Mouse (Mus musculus) midbrain, embryonic 11.5 days (tissue): ENCODE results near the gene Btbd18. TPM values are rescaled to one million over a fixed set of nuclear protein-coding genes. Genes with fewer than 3 reads are reported as not detected.
A peak's percentile ranks its signal among the peaks of the same experiment; 100 is the strongest.

Experiments used
- ATAC-seq: fragments of 200-750 bp; cut with Nextera tagmentation; 2 replicates; pipeline ENCODE4 v1.8.0; 2017; ENCODE audit warnings: moderate TSS enrichment, moderate library complexity; ENCODE audit not compliant: low FRiP score
- DNase-seq: peaks from one replicate; pipeline ENCODE4 v3.0.0; 2015; ENCODE audit warnings: low spot score; ENCODE audit errors: missing footprints
- H3K27ac ChIP-seq: fragments of 300-500 bp; sonication (generic); 2 replicates; pipeline ENCODE4 v1.5.1; 2014; ENCODE audit warnings: low read depth, low read length
- H3K27me3 ChIP-seq: fragments of 300-500 bp; sonication (generic); 2 replicates; pipeline ENCODE4 v1.6.1; 2014; ENCODE audit warnings: mild to moderate bottlenecking, low read length, moderate library complexity, mixed read lengths; ENCODE audit not compliant: control insufficient read depth, insufficient read depth
- H3K36me3 ChIP-seq: fragments of 300-500 bp; sonication (generic); 2 replicates; pipeline ENCODE4 v1.6.1; 2014; ENCODE audit warnings: mild to moderate bottlenecking, low read length, moderate library complexity, mixed read lengths; ENCODE audit not compliant: control insufficient read depth, insufficient read depth
- H3K4me1 ChIP-seq: fragments of 300-500 bp; sonication (generic); 2 replicates; pipeline ENCODE4 v1.6.1; 2014; ENCODE audit warnings: low read length; ENCODE audit not compliant: control insufficient read depth, insufficient read depth
- H3K4me2 ChIP-seq: fragments of 300-500 bp; sonication (generic); 2 replicates; pipeline ENCODE4 v1.6.1; 2014; ENCODE audit warnings: mild to moderate bottlenecking, moderate library complexity
- H3K4me3 ChIP-seq: fragments of 300-500 bp; sonication (generic); 2 replicates; pipeline ENCODE4 v1.5.1; 2014; ENCODE audit warnings: low read depth, low read length
- H3K9ac ChIP-seq: fragments of 300-500 bp; sonication (generic); 2 replicates; pipeline ENCODE4 v1.6.1; 2014; ENCODE audit warnings: low read length
- H3K9me3 ChIP-seq: fragments of 300-500 bp; sonication (generic); 2 replicates; pipeline ENCODE4 v1.6.1; 2016; ENCODE audit warnings: low read length; ENCODE audit not compliant: control insufficient read depth
- WGBS: fragments of 180-500 bp; shearing (Covaris S2); extraction: QIAGEN DNeasy Blood & Tissue Kit; methylation state at CpG from one replicate; pipeline ENCODE4 v1.1.7; 2014; 5-methylcytosine and 5-hydroxymethylcytosine counted together
- polyA plus RNA-seq: library from polyadenylated mRNA; unstranded; fragments of >200 nt; fragmentation: Nextera tagmentation; extraction: Ambion mirVana; gene quantifications from 2 replicates; pipeline ENCODE4 v1.2.1, GENCODE M21; 2014

The Btbd18 gene
- polyA plus RNA-seq, 1 experiment from 2014 or later = 0.19 TPM

- Histone ChIP-seq H3K4me3 (no peak overlapping the region), H3K4me2 (no peak overlapping the region), H3K27ac (no peak overlapping the region; the same call in 1 of the 2 replicates)
Measured at GRCm38 (mm10) chr2:84638428-84639220, 20.3 kb upstream of the Btbd18 start.

GRCm38 (mm10) chr2:84640833-84641232, 18.0 kb upstream of the Btbd18 start:
- H3K27ac ChIP-seq = no peak overlapping the region
- no peaks in the 10 kb centered on the region for H3K36me3 ChIP-seq
- H3K9me3 ChIP-seq = no peaks in the 10 kb centered on the region
- H3K4me2 ChIP-seq = no peak overlapping the region
- no peak for DNase-seq
- peaks cover 25% of the 10 kb centered on the region for H3K4me1 ChIP-seq
- no peak for ATAC-seq
- no peaks in the 10 kb centered on the region for H3K27me3 ChIP-seq
- H3K4me3 ChIP-seq = no peak overlapping the region
- no peak overlapping the region for H3K9ac ChIP-seq

More at GRCm38 (mm10) chr2:84638428-84639220, 20.3 kb upstream of the Btbd18 start:
- Histone ChIP-seq H3K36me3 (no peaks in the 10 kb centered on the region), H3K9me3 (no peaks in the 10 kb centered on the region), H3K9ac (no peak overlapping the region), H3K4me1 (peaks cover 38% of the 10 kb centered on the region), H3K27me3 (no peaks in the 10 kb centered on the region)
- DNase-seq (no peak), ATAC-seq (no peak)
- 74% methylated on average over 5 of the region's 5 CpGs for WGBS

- no peak overlapping the region for H3K4me3 ChIP-seq
- H3K27ac ChIP-seq = no peak overlapping the region
- ATAC-seq (no peak), DNase-seq (no peak)
- no peak overlapping the region for H3K9ac ChIP-seq
- peaks cover 5% of the 10 kb centered on the region for H3K4me1 ChIP-seq
- H3K36me3 ChIP-seq = no peaks in the 10 kb centered on the region; the same call in 1 of the 2 replicates
- H3K9me3 ChIP-seq = no peaks in the 10 kb centered on the region
- H3K27me3 ChIP-seq = no peaks in the 10 kb centered on the region
- H3K4me2 ChIP-seq = no peak overlapping the region
- 92% methylated on average over 1 of the region's 1 CpGs for WGBS
Measured at GRCm38 (mm10) chr2:84646138-84646537, 12.7 kb upstream of the Btbd18 start.

- no peak overlapping the region for H3K4me2 ChIP-seq
- no peak overlapping the region for H3K9ac ChIP-seq
- H3K4me3 ChIP-seq = no peak overlapping the region
Measured at GRCm38 (mm10) chr2:84647051-84647568, 11.8 kb upstream of the Btbd18 start.

GRCm38 (mm10) chr2:84648369-84648768, 10.5 kb upstream of the Btbd18 start:
- Histone ChIP-seq H3K36me3 (no peaks in the 10 kb centered on the region; the same call in 1 of the 2 replicates), H3K27me3 (no peaks in the 10 kb centered on the region), H3K4me2 (peak overlapping the region; percentile 64), H3K27ac (no peak overlapping the region), H3K9ac (peak overlapping the region; percentile 58), H3K4me3 (peak overlapping the region; percentile 30), H3K9me3 (no peaks in the 10 kb centered on the region), H3K4me1 (peaks cover 6% of the 10 kb centered on the region)
- 33% methylated on average over 6 of the region's 6 CpGs for WGBS
- DNase-seq = no peak
- ATAC-seq = no peak

More at GRCm38 (mm10) chr2:84647051-84647568, 11.8 kb upstream of the Btbd18 start:
- WGBS = 95% methylated on average over 6 of the region's 6 CpGs
- Histone ChIP-seq H3K36me3 (no peaks in the 10 kb centered on the region; the same call in 1 of the 2 replicates), H3K4me1 (peaks cover 6% of the 10 kb centered on the region), H3K27ac (no peak overlapping the region), H3K9me3 (no peaks in the 10 kb centered on the region), H3K27me3 (no peaks in the 10 kb centered on the region)
- no peak for ATAC-seq
- DNase-seq = no peak

- Histone ChIP-seq H3K9ac (peak overlapping the region; percentile 79), H3K4me3 (peak overlapping the region; percentile 69), H3K4me1 (peaks cover 6% of the 10 kb centered on the region), H3K27me3 (no peaks in the 10 kb centered on the region), H3K9me3 (no peaks in the 10 kb centered on the region), H3K36me3 (no peaks in the 10 kb centered on the region; the same call in 1 of the 2 replicates), H3K4me2 (peak overlapping the region; percentile 64), H3K27ac (no peak overlapping the region)
- under 1% methylated on average over 10 of the region's 10 CpGs for WGBS
- ATAC-seq (no peak), DNase-seq (peak; percentile 93)
Measured at GRCm38 (mm10) chr2:84649674-84650073, 9.2 kb upstream of the Btbd18 start.

GRCm38 (mm10) chr2:84650464-84651195, 8.2 kb upstream of the Btbd18 start, which contains the start of gene Ctnnd1:
TSS of gene Ctnnd1 (minus strand) at chr2:84650765.
- Histone ChIP-seq H3K9ac (peak within 1 kb of the TSS; percentile 79), H3K36me3 (no peaks in the 10 kb centered on the region; the same call in 1 of the 2 replicates), H3K27me3 (no peaks in the 10 kb centered on the region), H3K4me3 (peak within 1 kb of the TSS; percentile 69), H3K9me3 (no peaks in the 10 kb centered on the region), H3K4me1 (peaks cover 6% of the 10 kb centered on the region), H3K27ac (peak within 1 kb of the TSS; percentile 66), H3K4me2 (peak within 1 kb of the TSS; percentile 64)
- peak; percentile 98 for DNase-seq
- under 1% methylated on average over 15 of the region's 15 CpGs for WGBS
- ATAC-seq = peak; percentile 98

GRCm38 (mm10) chr2:84653354-84653753, 5.5 kb upstream of the Btbd18 start:
- Histone ChIP-seq H3K36me3 (no peaks in the 10 kb centered on the region), H3K27me3 (no peaks in the 10 kb centered on the region), H3K4me3 (no peak overlapping the region), H3K27ac (no peak overlapping the region), H3K9ac (no peak overlapping the region), H3K9me3 (no peaks in the 10 kb centered on the region), H3K4me2 (no peak overlapping the region), H3K4me1 (peaks cover 4% of the 10 kb centered on the region)
- ATAC-seq = no peak
- DNase-seq = no peak

- DNase-seq (no peak), ATAC-seq (no peak)
- H3K4me3 ChIP-seq = no peak overlapping the region
- H3K9me3 ChIP-seq = no peaks in the 10 kb centered on the region
- no peak overlapping the region for H3K4me2 ChIP-seq
- no peaks in the 10 kb centered on the region for H3K36me3 ChIP-seq
- H3K27ac ChIP-seq = no peak overlapping the region
- no peaks in the 10 kb centered on the region for H3K27me3 ChIP-seq
- 83% methylated on average over 1 of the region's 1 CpGs for WGBS
- H3K9ac ChIP-seq = no peak overlapping the region
- H3K4me1 ChIP-seq = peaks cover 3% of the 10 kb centered on the region; the same call in 1 of the 2 replicates
Measured at GRCm38 (mm10) chr2:84655864-84656263, 3.0 kb upstream of the Btbd18 start.
